Mouse (Mus musculus) midbrain, embryonic 13.5 days (tissue): ENCODE results near the gene Ces2c. TPM values are rescaled to one million over a fixed set of nuclear protein-coding genes. Genes with fewer than 3 reads are reported as not detected.
"Not testable (repeated sequence)": the region's sequence is repeated elsewhere in the genome, so short reads cannot be mapped to it uniquely, and the experiment has no call there.

Source experiments
- ATAC-seq: fragments of 200-750 bp; cut with Nextera tagmentation; 2 replicates; pipeline ENCODE4 v1.8.0; 2017; ENCODE audit warnings: mild to moderate bottlenecking, moderate TSS enrichment, moderate library complexity
- H3K27ac ChIP-seq: fragments of 300-500 bp; sonication (generic); 2 replicates; pipeline ENCODE4 v1.5.1; 2015; ENCODE audit warnings: inconsistent platforms, mild to moderate bottlenecking, moderate library complexity
- H3K27me3 ChIP-seq: fragments of 300-500 bp; sonication (generic); 2 replicates; pipeline ENCODE4 v1.6.1; 2015; ENCODE audit warnings: mild to moderate bottlenecking, inconsistent platforms
- H3K36me3 ChIP-seq: fragments of 300-500 bp; sonication (generic); 2 replicates; pipeline ENCODE4 v1.6.1; 2015; ENCODE audit warnings: mild to moderate bottlenecking, inconsistent platforms
- H3K4me1 ChIP-seq: fragments of 300-500 bp; sonication (generic); replicated peaks from 2 replicates; pipeline ENCODE4 v1.6.1; 2015; ENCODE audit warnings: inconsistent platforms
- H3K4me2 ChIP-seq: fragments of 300-500 bp; sonication (generic); replicated peaks from 2 replicates; pipeline ENCODE4 v1.6.1; 2015; ENCODE audit warnings: moderate library complexity, mild to moderate bottlenecking, inconsistent platforms
- H3K4me3 ChIP-seq: fragments of 300-500 bp; sonication (generic); replicated peaks from 2 replicates; pipeline ENCODE4 v1.5.1; 2015; ENCODE audit warnings: mild to moderate bottlenecking, inconsistent platforms
- H3K9ac ChIP-seq: fragments of 300-500 bp; sonication (generic); replicated peaks from 2 replicates; pipeline ENCODE4 v1.6.1; 2015; ENCODE audit warnings: mild to moderate bottlenecking, inconsistent platforms
- H3K9me3 ChIP-seq: fragments of 300-500 bp; sonication (generic); 2 replicates; pipeline ENCODE4 v1.6.1; 2016; ENCODE audit warnings: mild to moderate bottlenecking, inconsistent platforms
- WGBS: fragments of 180-500 bp; shearing (Covaris S2); methylation state at CpG from one replicate; pipeline ENCODE4 v1.1.7; 2015; 5-methylcytosine and 5-hydroxymethylcytosine counted together
- polyA plus RNA-seq: library from polyadenylated mRNA; unstranded; fragments of >200 nt; fragmentation: Nextera tagmentation; extraction: Ambion mirVana; gene quantifications from 2 replicates; pipeline ENCODE4 v1.2.1, GENCODE M21; 2015

The Ces2c gene
- polyA plus RNA-seq, 1 experiment from 2014 or later = not detected

GRCm38 (mm10) chr8:104868876-104869275 lies 22.0 kb downstream of the Ces2c start:
- H3K9me3 ChIP-seq, H3K9ac ChIP-seq, H3K4me1 ChIP-seq, H3K4me3 ChIP-seq, H3K36me3 ChIP-seq, H3K27me3 ChIP-seq, H3K4me2 ChIP-seq, H3K27ac ChIP-seq, ATAC-seq: not testable (repeated sequence)
- WGBS = no CpG with 5 or more reads among the region's 2 CpGs

GRCm38 (mm10) chr8:104886223-104886926 lies 39.5 kb downstream of the Ces2c start:
- H3K4me1 ChIP-seq, H3K36me3 ChIP-seq, H3K9ac ChIP-seq, H3K4me3 ChIP-seq, H3K27me3 ChIP-seq, H3K9me3 ChIP-seq, H3K27ac ChIP-seq, ATAC-seq, H3K4me2 ChIP-seq: not testable (repeated sequence)
- WGBS = no CpG with 5 or more reads among the region's 4 CpGs

- Histone ChIP-seq H3K4me1 (no peaks in the 10 kb centered on the region), H3K27me3 (no peaks in the 10 kb centered on the region), H3K9ac (no peak overlapping the region), H3K4me2 (no peak overlapping the region), H3K36me3 (no peaks in the 10 kb centered on the region), H3K27ac (no peak overlapping the region), H3K4me3 (no peak overlapping the region), H3K9me3 (no peaks in the 10 kb centered on the region)
- 92% methylated on average over 2 of the region's 2 CpGs for WGBS
- ATAC-seq = no peak
These were observed 54.9 kb downstream of the Ces2c start for GRCm38 (mm10) chr8:104901746-104902145.

Other genes starting within 250 kb of the Ces2c start
- not detected in 2 replicates for gene Cdh16, start 222.7 kb upstream of the Ces2c start, polyA plus RNA-seq
- gene Rrad, start 215.7 kb upstream of the Ces2c start, polyA plus RNA-seq = 2.8 and 3.3 TPM in 2 replicates
- gene Ciao2b, start 205.1 kb upstream of the Ces2c start, polyA plus RNA-seq = 137 and 141 TPM in 2 replicates
- gene Ces2a, start 113.1 kb upstream of the Ces2c start, polyA plus RNA-seq = not detected in 2 replicates
- gene Ces2b, start 15.5 kb upstream of the Ces2c start, polyA plus RNA-seq = 0.13 and 0.23 TPM in 2 replicates
- gene Ces2e, start 79.2 kb downstream of the Ces2c start, polyA plus RNA-seq = not detected in 2 replicates
- gene Ces2f, start 100.3 kb downstream of the Ces2c start, polyA plus RNA-seq = not detected in 2 replicates
- not detected in 2 replicates for gene Ces2g, start 114.7 kb downstream of the Ces2c start, polyA plus RNA-seq
- not detected in 2 replicates for gene Ces2h, start 153.8 kb downstream of the Ces2c start, polyA plus RNA-seq
- gene Ces3a, start 201.5 kb downstream of the Ces2c start, polyA plus RNA-seq = not detected in 2 replicates
- gene Ces3b, start 236.7 kb downstream of the Ces2c start, polyA plus RNA-seq = not detected in 2 replicates